Mouse (Mus musculus): ENCODE results near the gene Rbm43.
A peak's percentile ranks its signal among the peaks of the same experiment; 100 is the strongest.

The Rbm43 gene

GRCm38 (mm10) chr2:51934574-51935334 is at the start of gene Rbm43:
Gene Rbm43, minus strand, starts transcription at chr2:51935163.
- DNase-seq (ENCODE audit: low spot score) = peak; percentile 61

- DNase-seq (ENCODE audit: low spot score) = no peak
Measured at GRCm38 (mm10) chr2:51982288-51982687, 47.3 kb upstream of the Rbm43 start.

- DNase-seq (ENCODE audit: low spot score) = no peak
Measured at GRCm38 (mm10) chr2:51981630-51982029, 46.7 kb upstream of the Rbm43 start.

GRCm38 (mm10) chr2:51973410-51973968 is 38.5 kb upstream of the Rbm43 start, which contains the start of gene Nmi:
Gene Nmi, minus strand, starts transcription at chr2:51973494.
- DNase-seq (ENCODE audit: low spot score) = no peak

- DNase-seq (ENCODE audit: low spot score) = peak; percentile 15
Measured at GRCm38 (mm10) chr2:51972641-51973409, 37.9 kb upstream of the Rbm43 start.

- DNase-seq (ENCODE audit: low spot score) = no peak
Measured at GRCm38 (mm10) chr2:51972142-51972541, 37.2 kb upstream of the Rbm43 start.

GRCm38 (mm10) chr2:51970897-51971296 is 35.9 kb upstream of the Rbm43 start:
- no peak for DNase-seq (ENCODE audit: low spot score)

GRCm38 (mm10) chr2:51967288-51967687 is 32.3 kb upstream of the Rbm43 start:
- no peak for DNase-seq (ENCODE audit: low spot score)

GRCm38 (mm10) chr2:51953648-51954204 is 18.8 kb upstream of the Rbm43 start:
- no peak for DNase-seq (ENCODE audit: low spot score)

- DNase-seq (ENCODE audit: low spot score) = no peak
Measured at GRCm38 (mm10) chr2:51950876-51951275, 15.9 kb upstream of the Rbm43 start.

GRCm38 (mm10) chr2:51948105-51948830 is 13.3 kb upstream of the Rbm43 start:
- no peak for DNase-seq (ENCODE audit: low spot score)

GRCm38 (mm10) chr2:51945812-51946211 is 10.8 kb upstream of the Rbm43 start:
- DNase-seq (ENCODE audit: low spot score) = no peak

- DNase-seq (ENCODE audit: low spot score) = no peak
Measured at GRCm38 (mm10) chr2:51941832-51942231, 6.9 kb upstream of the Rbm43 start.

- DNase-seq (ENCODE audit: low spot score) = no peak
Measured at GRCm38 (mm10) chr2:51938750-51939149, 3.8 kb upstream of the Rbm43 start.

GRCm38 (mm10) chr2:51937004-51937403 is 2.0 kb upstream of the Rbm43 start:
- no peak for DNase-seq (ENCODE audit: low spot score)

GRCm38 (mm10) chr2:51936585-51936984 is 1.6 kb upstream of the Rbm43 start:
- DNase-seq (ENCODE audit: low spot score) = no peak

- DNase-seq (ENCODE audit: low spot score) = no peak
Measured at GRCm38 (mm10) chr2:51935921-51936320, 958 bp upstream of the Rbm43 start.

- DNase-seq (ENCODE audit: low spot score) = no peak
Measured at GRCm38 (mm10) chr2:51933341-51934134, 1.4 kb downstream of the Rbm43 start.

- no peak for DNase-seq (ENCODE audit: low spot score)
Measured at GRCm38 (mm10) chr2:51931241-51931640, 3.7 kb downstream of the Rbm43 start.

GRCm38 (mm10) chr2:51914944-51915680 is 19.9 kb downstream of the Rbm43 start:
- peak; percentile 52 for DNase-seq (ENCODE audit: low spot score)
